Mouse (Mus musculus) adrenal gland, postnatal 14 days (tissue): ENCODE results near the gene Ppp1r12c. TPM values are rescaled to one million over a fixed set of nuclear protein-coding genes. Genes with fewer than 3 reads are reported as not detected.
"Not testable (repeated sequence)": the region's sequence is repeated elsewhere in the genome, so short reads cannot be mapped to it uniquely, and the experiment has no call there.

Experiments
- DNase-seq: peaks from one replicate; pipeline ENCODE4 v3.0.0; 2021; ENCODE audit warnings: mixed read lengths
- long read RNA-seq, 2 experiments: library from polyadenylated mRNA; stranded (forward); transcript quantifications; one replicate each; pipeline ENCODE4 v2.0.0; 2021
- total RNA-seq: library from RNA; stranded (reverse); gene quantifications from 2 replicates; pipeline ENCODE4 v1.2.3, GENCODE M21; 2021

Ppp1r12c gene
- total RNA-seq, result 83.4 and 90.8 TPM in 2 replicates
- long read RNA-seq, experiment 1, transcript Ppp1r12c-201 (22 exons, 2,983 nt), result major isoform, 73 of 139 reads
- long read RNA-seq, experiment 1, transcript Ppp1r12c-202 (22 exons, 2,667 nt), result minor isoform, 17 of 139 reads
- long read RNA-seq, experiment 1, partial matches to known transcripts, result 17 of 139 reads
- long read RNA-seq, experiment 1, other reads (novel, unspliced or antisense), result 30 of 139 reads
- long read RNA-seq, experiment 2, transcript Ppp1r12c-201 (22 exons, 2,983 nt), result major isoform, 38 of 88 reads
- long read RNA-seq, experiment 2, transcript Ppp1r12c-202 (22 exons, 2,667 nt), result minor isoform, 10 of 88 reads
- long read RNA-seq, experiment 2, partial matches to known transcripts, result 8 of 88 reads
- long read RNA-seq, experiment 2, other reads (novel, unspliced or antisense), result 31 of 88 reads

GRCm38 (mm10) chr7:4501558-4502397, at the start of gene Ppp1r12c:
Gene Ppp1r12c (minus strand): TSS chr7:4501680.
- peak; percentile 98 for DNase-seq

- no peak for DNase-seq
Observed at GRCm38 (mm10) chr7:4547221-4547641, 45.8 kb upstream of the Ppp1r12c start, which contains the start of gene Syt5. Gene Syt5 (minus strand): TSS chr7:4547541.

GRCm38 (mm10) chr7:4546591-4547131, 45.2 kb upstream of the Ppp1r12c start:
- DNase-seq, result peak; percentile 86

GRCm38 (mm10) chr7:4546050-4546449, 44.6 kb upstream of the Ppp1r12c start:
- no peak for DNase-seq

- no peak for DNase-seq
Observed at GRCm38 (mm10) chr7:4542013-4542412, 40.5 kb upstream of the Ppp1r12c start.

- DNase-seq, result no peak
Observed at GRCm38 (mm10) chr7:4541344-4541743, 39.9 kb upstream of the Ppp1r12c start.

GRCm38 (mm10) chr7:4539019-4539418, 37.5 kb upstream of the Ppp1r12c start:
- DNase-seq, result no peak

- no peak for DNase-seq
Observed at GRCm38 (mm10) chr7:4537181-4537580, 35.7 kb upstream of the Ppp1r12c start.

- no peak for DNase-seq
Observed at GRCm38 (mm10) chr7:4536369-4536768, 34.9 kb upstream of the Ppp1r12c start.

- DNase-seq, result peak; percentile 89
Observed at GRCm38 (mm10) chr7:4532005-4532729, 30.7 kb upstream of the Ppp1r12c start, which contains the start of gene Dnaaf3. Gene Dnaaf3 (minus strand): TSS chr7:4532453.

GRCm38 (mm10) chr7:4530166-4530565, 28.7 kb upstream of the Ppp1r12c start:
- DNase-seq, result not testable (repeated sequence)

- DNase-seq, result no peak
Observed at GRCm38 (mm10) chr7:4527302-4527689, 25.8 kb upstream of the Ppp1r12c start.

- peak; percentile 84 for DNase-seq
Observed at GRCm38 (mm10) chr7:4526341-4527301, 25.1 kb upstream of the Ppp1r12c start.

- peak; percentile 63 for DNase-seq
Observed at GRCm38 (mm10) chr7:4524212-4524922, 22.9 kb upstream of the Ppp1r12c start, which contains the start of gene Tnni3. Gene Tnni3 (minus strand): TSS chr7:4524229.

- DNase-seq, result no peak
Observed at GRCm38 (mm10) chr7:4523205-4524130, 22.0 kb upstream of the Ppp1r12c start.

- DNase-seq, result no peak
Observed at GRCm38 (mm10) chr7:4522292-4522691, 20.8 kb upstream of the Ppp1r12c start.

- DNase-seq, result no peak
Observed at GRCm38 (mm10) chr7:4521231-4522003, 19.9 kb upstream of the Ppp1r12c start.

- DNase-seq, result no peak
Observed at GRCm38 (mm10) chr7:4518487-4518886, 17.0 kb upstream of the Ppp1r12c start.
